ENCODE assay signal across 12 mouse cellular contexts in genomic region chr15:12096447-12096846, GRCm38 (mm10). TPM values are rescaled to one million over a fixed set of nuclear protein-coding genes. Genes with fewer than 3 reads are reported as not detected.
A peak's percentile ranks its signal among the peaks of the same experiment; 100 is the strongest.
DNase-seq lines count a peak whose midpoint lies in the region; ATAC-seq lines count a peak whose summit lies in the region.
"Had no signal": no experiment of that assay in that cellular context is flagged by ENCODE, and none has a peak within 500 bp of the region (broad histone marks: within the 10 kb centered on the region; RNA-seq: fewer than 3 reads in every experiment).

No protein-coding gene starts in this region.

- H3K27me3 ChIP-seq in forebrain, embryonic 13.5 days, result no peaks in the 10 kb centered on the region
- H3K27me3 ChIP-seq: embryonic facial prominence, embryonic 12.5 days; hindbrain, embryonic 15.5 days had no signal

- H3K9me3 ChIP-seq in forebrain, embryonic 13.5 days (replicated peaks), result no peaks in the 10 kb centered on the region
- H3K9me3 ChIP-seq: hindbrain, embryonic 15.5 days had no signal

- no peaks in the 10 kb centered on the region for H3K36me3 ChIP-seq in forebrain, embryonic 13.5 days (ENCODE audit: poor library complexity, severe bottlenecking)
- H3K36me3 ChIP-seq: embryonic facial prominence, embryonic 12.5 days; hindbrain, embryonic 15.5 days had no signal

- H3K27ac ChIP-seq in forebrain, embryonic 13.5 days, result no peak overlapping the region
- H3K27ac ChIP-seq: embryonic facial prominence, embryonic 12.5 days; hindbrain, embryonic 15.5 days; stomach, postnatal 0 days had no signal

- H3K4me1 ChIP-seq in forebrain, embryonic 13.5 days, result 0 out of 2 replicates have a peak, but pooled peaks cover 2% of the 10 kb centered on the region
- H3K4me1 ChIP-seq: embryonic facial prominence, embryonic 12.5 days had no signal

- no peak overlapping the region for H3K4me2 ChIP-seq in forebrain, embryonic 13.5 days
- H3K4me2 ChIP-seq: embryonic facial prominence, embryonic 12.5 days; hindbrain, embryonic 15.5 days; liver, embryonic 11.5 days had no signal

- H3K9ac ChIP-seq in forebrain, embryonic 13.5 days, result no peak overlapping the region
- H3K9ac ChIP-seq: embryonic facial prominence, embryonic 12.5 days; hindbrain, embryonic 15.5 days had no signal

- ATAC-seq in forebrain, embryonic 13.5 days, result no peak

- 85% methylated on average over 4 of the region's 4 CpGs for WGBS in forebrain, embryonic 13.5 days

- no peak overlapping the region for H3K4me3 ChIP-seq in forebrain, embryonic 13.5 days
- H3K4me3 ChIP-seq: embryonic facial prominence, embryonic 12.5 days; hindbrain, embryonic 15.5 days had no signal

- peak; percentile 80 to 87 for DNase-seq in cerebellum, postnatal 10 days
- no peak for DNase-seq in cerebellum, adult 18-20 months
- DNase-seq in heart, postnatal 4 days, result peak; percentile 43
- no peak for DNase-seq in heart, adult 8-10 months (ENCODE audit: low spot score)
- DNase-seq in left cerebral cortex, adult 8-10 months (ENCODE audit: low spot score in 2 of 2), result peak; percentile 51 to 88
- peak; percentile 81 to 85 for DNase-seq in right cerebral cortex, postnatal 36 days (ENCODE audit: low spot score in 2 of 2)
- no peak for DNase-seq in ovary, postnatal 10 days (ENCODE audit: low spot score)

RNA-seq across cellular contexts. Expression of gene Zfr, which starts 21.2 kb away (rescaled TPM):
- total RNA-seq in heart, postnatal 4 days (2021), result 100 to 1,000 TPM; 109 to 110 TPM
- total RNA-seq in heart, adult 8-10 months (2022), result 10 to 100 TPM; 74.9 to 84.2 (median 79.7) TPM
- 100 to 1,000 TPM; 287 to 318 (median 316) TPM for total RNA-seq in left cerebral cortex, adult 8-10 months (2022)
- polyA plus RNA-seq in forebrain, embryonic 13.5 days (2015; fragmentation: Nextera tagmentation; extraction: Ambion mirVana), result 119 and 133 TPM in 2 replicates

Comparison
In these comparisons a context has a peak if more than half of its experiments do, and no peak if none do; other contexts are left out.
1. DNase-seq: peak in cerebellum, postnatal 10 days (2 of 2), heart, postnatal 4 days (single experiment), left cerebral cortex, adult 8-10 months (2 of 2) and right cerebral cortex, postnatal 36 days (2 of 2); none in cerebellum, adult 18-20 months (0 of 2), heart, adult 8-10 months (single experiment) and ovary, postnatal 10 days (single experiment).